Mouse (Mus musculus) embryonic stem cell, embryonic (primary cell): ENCODE results near the gene Pacrg.

Experiments
- CTCF ChIA-PET, 4 experiments: fragments of 300-600 bp in 2 of 4; fragments of 350-600 bp in 2 of 4; sonication (Branson Sonifier 250); formaldehyde crosslinking; loops; one replicate each; lab custom pipeline; 2022; ENCODE audit warnings: inconsistent platforms in 2 of 4; lab: Charles Lee
- POLR2A ChIA-PET, 4 experiments: fragments of 300-600 bp in 2 of 4; fragments of 350-600 bp in 2 of 4; sonication (Branson Sonifier 250); formaldehyde crosslinking; loops; one replicate each; lab custom pipeline; 2022; ENCODE audit warnings: antibody characterized with exemption in 4 of 4, inconsistent platforms in 1 of 4; lab: Charles Lee

Pacrg gene

GRCm38 (mm10) chr17:10416995-10417394 lies 423.1 kb downstream of the Pacrg start:
- ChIA-PET CTCF (interaction anchor here in 1 of 4 experiments (0.5 to 0.6 kb wide), 2 partner anchors 1252 to 1387 kb away, joined by 3 to 4 read pairs; no protein-coding TSS in a partner anchor), POLR2A (interaction anchor here in 1 of 4 experiments (0.6 kb wide), 1 partner anchor 338 kb away, joined by 9 read pairs; no protein-coding TSS in a partner anchor)

- ChIA-PET POLR2A (no interaction called here), CTCF (no interaction called here)
Observed at GRCm38 (mm10) chr17:10416101-10416500, 424.0 kb downstream of the Pacrg start.

- ChIA-PET POLR2A (interaction anchor here in 3 of 4 experiments (0.6 to 1.5 kb wide), 8 partner anchors 11 to 97 kb away, joined by 3 to 9 read pairs (median 3); no protein-coding TSS in a partner anchor), CTCF (interaction anchor here in 3 of 4 experiments (0.5 to 0.6 kb wide), 3 partner anchors 87 to 1625 kb away, joined by 3 to 10 read pairs (median 5); no protein-coding TSS in a partner anchor)
Observed at GRCm38 (mm10) chr17:10414383-10414782, 425.7 kb downstream of the Pacrg start.

- ChIA-PET CTCF (interaction anchor here in 1 of 4 experiments (0.6 kb wide), 1 partner anchor 87 kb away, joined by 5 read pairs; no protein-coding TSS in a partner anchor), POLR2A (interaction anchor here in 3 of 4 experiments (0.7 to 1.5 kb wide), 8 partner anchors 11 to 88 kb away, joined by 3 to 9 read pairs (median 3); no protein-coding TSS in a partner anchor)
Observed at GRCm38 (mm10) chr17:10413870-10414269, 426.2 kb downstream of the Pacrg start.

GRCm38 (mm10) chr17:10410597-10411476 lies 429.3 kb downstream of the Pacrg start:
- ChIA-PET POLR2A (interaction anchor here in 2 of 4 experiments (0.6 to 1.8 kb wide), 3 partner anchors 20 to 329 kb away, joined by 3 read pairs; no protein-coding TSS in a partner anchor), CTCF (no interaction called here)

GRCm38 (mm10) chr17:10408681-10409081 lies 431.4 kb downstream of the Pacrg start:
- POLR2A ChIA-PET: interaction anchor here in 2 of 4 experiments (0.7 to 9.1 kb wide), 12 partner anchors 13 to 90 kb away, joined by 3 to 58 read pairs (median 4); no protein-coding TSS in a partner anchor
- CTCF ChIA-PET: interaction anchor here in 2 of 4 experiments (0.5 to 0.6 kb wide), 2 partner anchors 92 kb away, joined by 4 read pairs; no protein-coding TSS in a partner anchor

GRCm38 (mm10) chr17:10407031-10407722 lies 432.9 kb downstream of the Pacrg start:
- POLR2A ChIA-PET: interaction anchor here in 3 of 4 experiments (0.6 to 9.1 kb wide), 40 partner anchors 10 to 98 kb away, joined by 3 to 58 read pairs (median 5); no protein-coding TSS in a partner anchor

GRCm38 (mm10) chr17:10406311-10406710 lies 433.8 kb downstream of the Pacrg start:
- POLR2A ChIA-PET: interaction anchor here in 3 of 4 experiments (0.6 to 9.1 kb wide), 49 partner anchors 10 to 423 kb away, joined by 3 to 58 read pairs (median 5); no protein-coding TSS in a partner anchor
- CTCF ChIA-PET: interaction anchor here in 2 of 4 experiments (0.6 to 1.7 kb wide), 4 partner anchors 12 to 95 kb away, joined by 3 to 4 read pairs (median 4); no protein-coding TSS in a partner anchor

More at GRCm38 (mm10) chr17:10407031-10407722, 432.9 kb downstream of the Pacrg start:
- CTCF ChIA-PET: interaction anchor here (0.5 to 1.7 kb wide), 6 partner anchors 11 to 811 kb away, joined by 3 to 5 read pairs (median 4); no protein-coding TSS in a partner anchor

GRCm38 (mm10) chr17:10405906-10406305 lies 434.2 kb downstream of the Pacrg start:
- ChIA-PET CTCF (interaction anchor here in 3 of 4 experiments (0.5 to 1.7 kb wide), 5 partner anchors 12 to 1267 kb away, joined by 3 to 6 read pairs (median 4); no protein-coding TSS in a partner anchor), POLR2A (interaction anchor here in 3 of 4 experiments (0.6 to 9.1 kb wide), 48 partner anchors 9 to 423 kb away, joined by 3 to 58 read pairs (median 4); no protein-coding TSS in a partner anchor)

- ChIA-PET CTCF (no interaction called here), POLR2A (interaction anchor here in 3 of 4 experiments (0.5 to 9.1 kb wide), 6 partner anchors 8 to 90 kb away, joined by 3 to 58 read pairs (median 4); no protein-coding TSS in a partner anchor)
Observed at GRCm38 (mm10) chr17:10403186-10403585, 436.9 kb downstream of the Pacrg start.

GRCm38 (mm10) chr17:10402064-10402640 lies 438.0 kb downstream of the Pacrg start:
- CTCF ChIA-PET: no interaction called here
- POLR2A ChIA-PET: interaction anchor here in 3 of 4 experiments (0.6 to 9.1 kb wide), 4 partner anchors 9 to 31 kb away, joined by 3 to 58 read pairs (median 4); no protein-coding TSS in a partner anchor

- ChIA-PET CTCF (interaction anchor here in 1 of 4 experiments (0.6 kb wide), 1 partner anchor 99 kb away, joined by 3 read pairs; no protein-coding TSS in a partner anchor), POLR2A (interaction anchor here in 2 of 4 experiments (1.0 to 9.1 kb wide), 3 partner anchors 8 to 49 kb away, joined by 3 to 58 read pairs (median 4); no protein-coding TSS in a partner anchor)
Observed at GRCm38 (mm10) chr17:10401529-10401928, 438.6 kb downstream of the Pacrg start.

- CTCF ChIA-PET: no interaction called here
Observed at GRCm38 (mm10) chr17:10399706-10400105, 440.4 kb downstream of the Pacrg start.

GRCm38 (mm10) chr17:10398871-10399270 lies 441.2 kb downstream of the Pacrg start:
- ChIA-PET POLR2A (interaction anchor here in 2 of 4 experiments (1.0 to 2.4 kb wide), 6 partner anchors 9 to 122 kb away, joined by 3 to 11 read pairs (median 4); no protein-coding TSS in a partner anchor), CTCF (no interaction called here)

More at GRCm38 (mm10) chr17:10399706-10400105, 440.4 kb downstream of the Pacrg start:
- POLR2A ChIA-PET: interaction anchor here in 1 of 4 experiments (1.2 to 2.4 kb wide), 3 partner anchors 10 to 123 kb away, joined by 3 to 11 read pairs (median 8); no protein-coding TSS in a partner anchor

- ChIA-PET CTCF (no interaction called here), POLR2A (interaction anchor here in 3 of 4 experiments (0.6 to 2.3 kb wide), 7 partner anchors 8 to 197 kb away, joined by 3 to 11 read pairs (median 4); no protein-coding TSS in a partner anchor)
Observed at GRCm38 (mm10) chr17:10397924-10398627, 442.0 kb downstream of the Pacrg start.

GRCm38 (mm10) chr17:10397336-10397735 lies 442.8 kb downstream of the Pacrg start:
- CTCF ChIA-PET: no interaction called here

More at GRCm38 (mm10) chr17:10397336-10397735, 442.8 kb downstream of the Pacrg start:
- POLR2A ChIA-PET: interaction anchor here in 3 of 4 experiments (0.7 to 2.4 kb wide), 11 partner anchors 9 to 128 kb away, joined by 3 to 16 read pairs (median 3); no protein-coding TSS in a partner anchor
